Mouse (Mus musculus): Measurements from ENCODE around the gene Dnase2a. TPM values are rescaled to one million over a fixed set of nuclear protein-coding genes. Genes with fewer than 3 reads are reported as not detected.

Gene Dnase2a
- total and polyA plus RNA-seq, 3 experiments: 53.7 to 83.4 TPM; not detected in 1

DNA sequence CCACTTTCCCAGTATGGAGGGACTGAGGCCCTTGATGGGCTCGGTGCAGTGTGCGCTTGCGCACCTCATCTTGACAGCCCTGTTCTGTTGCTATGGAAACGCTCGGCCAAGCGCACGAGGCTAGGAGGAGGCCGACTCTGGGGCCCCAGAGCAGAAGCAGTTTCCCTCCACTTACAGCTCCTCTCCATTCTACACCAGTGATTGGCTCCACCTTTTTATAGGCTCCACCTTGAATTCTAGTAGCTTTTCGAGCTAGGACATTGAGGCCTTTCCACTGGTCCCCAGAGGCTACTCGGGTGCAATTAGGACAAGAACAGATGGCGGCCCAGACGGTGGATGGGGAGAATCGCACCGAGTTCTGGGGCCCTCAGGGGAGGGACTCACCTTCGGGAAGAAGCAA, 26.5 kb downstream of the Dnase2a start:
- Histone ChIP-seq H3K27ac (ENCODE audit: control insufficient read depth, low read depth, low read length) (no peak overlapping the region), H3K4me1 (ENCODE audit: control insufficient read depth in 1 of 2, insufficient read depth in 2 of 2, low read length in 2 of 2) (peaks cover 0 to 30% of the 10 kb centered on the region in 2 experiments; a peak in 3 of 4 replicates), H3K4me3 (ENCODE audit: control insufficient read depth in 1 of 2, insufficient read depth in 1 of 2, low read depth in 2 of 2, low read length in 2 of 2) (no peak overlapping the region), H3K9ac (ENCODE audit: control insufficient read depth, low read depth, low read length, poor library complexity, severe bottlenecking) (no peak overlapping the region), H3K36me3 (ENCODE audit: control insufficient read depth in 1 of 2, insufficient read depth in 2 of 2, low read length in 2 of 2) (peaks cover 0 to 13% of the 10 kb centered on the region in 2 experiments; a peak in 2 of 4 replicates), H3K9me3 (replicated peaks; ENCODE audit: insufficient read depth, low read length) (no peaks in the 10 kb centered on the region), H3K27me3 (ENCODE audit: control insufficient read depth in 1 of 2, insufficient read depth in 2 of 2, low read length in 2 of 2) (no peaks in the 10 kb centered on the region), H3K79me2 (ENCODE audit: control insufficient read depth, insufficient read depth, low read length, poor library complexity) (no peaks in the 10 kb centered on the region)
- no peak for DNase-seq (ENCODE audit: low read depth, low spot score)
- TF ChIP-seq MAZ (IDR thresholded peaks at IDR 0.05; ENCODE audit: low read depth, low read length): no peak
- 0 out of 4 replicates have a peak, but pooled peaks of 1 of the 2 experiments have one; percentile 24 for TF ChIP-seq POLR2A (IDR thresholded peaks at IDR 0.05; ENCODE audit: control insufficient read depth in 1 of 2, insufficient read depth in 1 of 2, low read depth in 1 of 2, low read length in 2 of 2, poor library complexity in 1 of 2)
- TF ChIP-seq ZMIZ1 (IDR thresholded peaks at IDR 0.05; ENCODE audit: low read depth, low read length): no peak
- TF ChIP-seq JUND (IDR thresholded peaks at IDR 0.05; ENCODE audit: low read depth, low read length): no peak
- no peak for TF ChIP-seq ZC3H11A (IDR thresholded peaks at IDR 0.05; ENCODE audit: low read depth, low read length)
- TF ChIP-seq EP300 (IDR thresholded peaks at IDR 0.05; ENCODE audit: low read depth in 1 of 2, low read length in 2 of 2): no peak
- TF ChIP-seq ZKSCAN1 (IDR thresholded peaks at IDR 0.05; ENCODE audit: low read depth, low read length): no peak
- no peak for TF ChIP-seq HCFC1 (IDR thresholded peaks at IDR 0.05; ENCODE audit: low read depth, low read length)

DNA sequence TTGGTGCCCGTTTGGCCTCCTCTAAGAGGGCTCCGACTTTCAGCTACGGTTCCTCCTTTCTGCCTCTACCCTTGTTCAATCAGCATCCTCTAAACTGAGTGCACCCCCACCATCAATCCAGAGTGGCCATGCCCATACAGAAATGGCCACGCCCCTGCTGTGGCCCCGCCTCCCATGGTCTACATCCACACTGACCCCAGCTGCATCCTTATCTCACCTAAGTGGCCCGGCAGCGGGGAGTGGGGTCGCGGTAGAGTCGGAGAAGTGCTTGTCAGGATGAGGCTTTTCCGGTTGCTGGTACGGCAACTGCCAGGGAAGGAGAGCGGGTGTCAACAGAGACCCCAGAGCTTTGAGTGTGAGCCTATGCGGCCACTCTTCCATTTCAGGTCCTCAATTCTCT, 27.1 kb downstream of the Dnase2a start:
- Histone ChIP-seq H3K9me3 (replicated peaks; ENCODE audit: insufficient read depth, low read length) (no peaks in the 10 kb centered on the region), H3K27me3 (ENCODE audit: control insufficient read depth in 1 of 2, insufficient read depth in 2 of 2, low read length in 2 of 2) (no peaks in the 10 kb centered on the region), H3K9ac (ENCODE audit: control insufficient read depth, low read depth, low read length, poor library complexity, severe bottlenecking) (no peak overlapping the region), H3K79me2 (ENCODE audit: control insufficient read depth, insufficient read depth, low read length, poor library complexity) (no peaks in the 10 kb centered on the region), H3K27ac (ENCODE audit: control insufficient read depth, low read depth, low read length) (no peak overlapping the region), H3K4me1 (ENCODE audit: control insufficient read depth in 1 of 2, insufficient read depth in 2 of 2, low read length in 2 of 2) (peaks cover 0 to 26% of the 10 kb centered on the region in 2 experiments; a peak in 3 of 4 replicates), H3K36me3 (ENCODE audit: control insufficient read depth in 1 of 2, insufficient read depth in 2 of 2, low read length in 2 of 2) (peaks cover 0 to 13% of the 10 kb centered on the region in 2 experiments; a peak in 2 of 4 replicates), H3K4me3 (ENCODE audit: control insufficient read depth in 1 of 2, insufficient read depth in 1 of 2, low read depth in 2 of 2, low read length in 2 of 2) (no peak overlapping the region)
- DNase-seq (ENCODE audit: low read depth, low spot score): no peak
- no peak for TF ChIP-seq EP300 (IDR thresholded peaks at IDR 0.05; ENCODE audit: low read depth in 1 of 2, low read length in 2 of 2)
- no peak for TF ChIP-seq ETS1 (IDR thresholded peaks at IDR 0.05; ENCODE audit: low read depth, low read length)
- TF ChIP-seq MXI1 (IDR thresholded peaks at IDR 0.05; ENCODE audit: low read depth, low read length): no peak
- TF ChIP-seq ELF1 (IDR thresholded peaks at IDR 0.05; ENCODE audit: low read depth, low read length): no peak
- no peak for TF ChIP-seq POLR2AphosphoS5 (IDR thresholded peaks at IDR 0.05; ENCODE audit: borderline replicate concordance, low read depth, low read length)
- no peak for TF ChIP-seq MYC (IDR thresholded peaks at IDR 0.05; ENCODE audit: low read depth, low read length)
- TF ChIP-seq USF2 (IDR thresholded peaks at IDR 0.05; ENCODE audit: borderline replicate concordance in 1 of 2, insufficient read depth in 1 of 2, low read depth in 1 of 2, low read length in 2 of 2): no peak
- TF ChIP-seq RAD21 (IDR thresholded peaks at IDR 0.05; ENCODE audit: low read depth, low read length): no peak
- TF ChIP-seq CTCF (IDR thresholded peaks at IDR 0.05 in 2 of 3, conservative IDR thresholded peaks at IDR 0.05 in 1 of 3; ENCODE audit: control insufficient read depth in 1 of 3, insufficient read depth in 1 of 3, low read depth in 2 of 3, low read length in 3 of 3, poor library complexity in 1 of 3, severe bottlenecking in 1 of 3): no peak
- TF ChIP-seq POLR2AphosphoS2 (IDR thresholded peaks at IDR 0.05; ENCODE audit: low read length): no peak
- TF ChIP-seq ZKSCAN1 (IDR thresholded peaks at IDR 0.05; ENCODE audit: low read depth, low read length): no peak
- no peak for TF ChIP-seq MYB (IDR thresholded peaks at IDR 0.05; ENCODE audit: low read depth, low read length)
- TF ChIP-seq MEF2A (IDR thresholded peaks at IDR 0.05; ENCODE audit: extremely low read depth, insufficient replicate concordance, low read depth, low read length, poor library complexity, severe bottlenecking): no peak
- TF ChIP-seq ZNF384 (IDR thresholded peaks at IDR 0.05; ENCODE audit: low read depth, low read length): no peak
- TF ChIP-seq MAX (IDR thresholded peaks at IDR 0.05; ENCODE audit: low read length): no peak
- no peak for TF ChIP-seq ZC3H11A (IDR thresholded peaks at IDR 0.05; ENCODE audit: low read depth, low read length)
- TF ChIP-seq HCFC1 (IDR thresholded peaks at IDR 0.05; ENCODE audit: low read depth, low read length): no peak
- TF ChIP-seq ZMIZ1 (IDR thresholded peaks at IDR 0.05; ENCODE audit: low read depth, low read length): no peak
- TF ChIP-seq NELFE (IDR thresholded peaks at IDR 0.05; ENCODE audit: low read depth, low read length): no peak
